Mouse (Mus musculus) activated CD4-positive, CD25-positive, alpha-beta regulatory T cell, adult 4 months (primary cell): Measurements from ENCODE around the gene Bbof1. TPM values are rescaled to one million over a fixed set of nuclear protein-coding genes. Genes with fewer than 3 reads are reported as not detected.

ENCODE experiments used
- ATAC-seq: one replicate; pipeline ENCODE4 v1.8.0; 2017
- polyA plus RNA-seq, 2 experiments: library from polyadenylated mRNA; unstranded; fragments of 100-300 nt; shearing (Covaris generic); gene quantifications; one replicate each; pipeline ENCODE4 v1.2.1; 2017

Bbof1 gene
- polyA plus RNA-seq, result under 1 TPM in 1 of 2 experiments, not detected in 1; 0.91 TPM

DNA sequence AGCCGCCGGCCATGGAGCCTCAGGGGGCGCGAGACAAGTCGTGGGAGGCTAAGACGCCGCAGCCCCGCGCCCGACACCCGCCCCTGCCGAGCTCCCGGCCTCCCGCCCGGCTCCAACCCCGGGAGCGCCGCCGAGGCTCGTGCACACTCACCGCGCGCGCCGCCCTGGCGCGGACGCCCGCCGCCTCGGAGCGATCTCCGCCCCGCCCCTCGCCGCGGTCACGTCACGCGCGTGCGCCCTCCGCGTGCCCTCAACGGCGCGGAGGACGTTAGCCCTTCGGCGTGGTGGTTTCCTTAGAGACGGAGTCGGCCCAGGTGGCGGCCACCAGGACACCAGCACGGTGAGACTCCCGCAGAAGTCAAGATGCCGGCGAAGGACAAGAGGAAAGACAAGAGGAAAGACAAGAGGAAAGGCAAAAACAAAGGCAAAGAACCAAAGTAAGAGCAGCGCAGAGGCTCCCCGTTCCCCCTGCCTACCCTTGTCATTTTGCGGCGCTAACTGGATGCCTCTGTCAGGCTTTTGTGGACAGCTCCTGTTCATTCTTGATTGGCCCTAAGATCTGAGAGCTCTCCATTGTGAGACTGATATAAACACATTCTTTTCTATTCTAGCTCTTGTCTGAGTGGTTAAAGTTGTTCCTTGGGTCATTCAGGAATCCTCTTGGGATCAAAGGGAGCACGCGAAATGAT, at the start of gene Bbof1, which contains the start of gene Entpd5:
TSS of gene Bbof1 (plus strand) at position 253 of the 689 bp plus-strand sequence.
TSS of gene Entpd5 (minus strand) at position 211 of the 689 bp plus-strand sequence.
- ATAC-seq, result peak; percentile 80

GRCm38 (mm10) chr12:84361555-84362489, 47.0 kb upstream of the Bbof1 start, which contains the start of the genes Coq6 and Fam161b:
Gene Coq6, plus strand, starts transcription at chr12:84361657.
Gene Fam161b, minus strand, starts transcription at chr12:84361833.
- peak; percentile 100 for ATAC-seq

GRCm38 (mm10) chr12:84362872-84363271, 46.0 kb upstream of the Bbof1 start:
- ATAC-seq, result no peak

DNA sequence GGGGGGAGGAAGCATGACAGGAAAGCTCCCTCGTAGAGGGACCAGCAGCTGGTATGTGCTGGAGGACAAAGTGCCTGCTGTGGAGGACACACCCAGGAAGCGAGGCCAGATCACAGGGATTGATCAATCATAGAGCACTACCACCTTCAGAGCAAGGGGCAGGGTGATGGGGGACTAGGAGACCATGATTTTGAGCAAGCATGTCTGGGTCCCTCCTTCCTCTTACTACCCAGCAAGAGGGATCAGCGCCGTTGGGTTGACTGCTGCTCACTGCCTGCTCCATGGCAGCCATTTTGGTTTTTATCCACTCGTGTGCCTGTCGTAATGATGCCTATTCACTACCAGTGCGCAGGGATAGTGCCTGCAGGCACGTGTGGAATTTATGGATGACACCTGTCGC, 44.6 kb upstream of the Bbof1 start:
- no peak for ATAC-seq

DNA sequence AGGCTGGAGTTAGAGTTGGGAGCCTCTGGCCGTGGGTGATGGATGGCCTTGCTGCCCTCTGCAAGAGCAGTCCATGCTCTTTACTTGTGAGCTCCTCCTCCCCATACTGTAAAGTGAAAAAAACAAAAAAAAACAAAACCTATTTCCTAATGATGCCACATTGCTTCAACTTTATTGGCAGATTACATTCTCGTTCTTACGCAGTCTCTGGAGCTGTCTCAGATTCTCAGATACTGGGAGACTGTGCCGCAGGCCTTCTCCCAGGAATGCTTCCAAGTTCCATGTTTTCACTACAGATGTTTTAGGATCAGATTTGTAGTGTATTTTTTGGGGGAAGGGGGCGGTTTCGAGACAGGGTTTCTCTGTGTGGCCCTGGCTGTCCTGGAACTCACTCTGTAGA, 43.7 kb upstream of the Bbof1 start:
- no peak for ATAC-seq

- ATAC-seq, result no peak
Measured at GRCm38 (mm10) chr12:84366971-84367370, 41.9 kb upstream of the Bbof1 start.

- no peak for ATAC-seq
Measured at GRCm38 (mm10) chr12:84371647-84372046, 37.2 kb upstream of the Bbof1 start.

DNA sequence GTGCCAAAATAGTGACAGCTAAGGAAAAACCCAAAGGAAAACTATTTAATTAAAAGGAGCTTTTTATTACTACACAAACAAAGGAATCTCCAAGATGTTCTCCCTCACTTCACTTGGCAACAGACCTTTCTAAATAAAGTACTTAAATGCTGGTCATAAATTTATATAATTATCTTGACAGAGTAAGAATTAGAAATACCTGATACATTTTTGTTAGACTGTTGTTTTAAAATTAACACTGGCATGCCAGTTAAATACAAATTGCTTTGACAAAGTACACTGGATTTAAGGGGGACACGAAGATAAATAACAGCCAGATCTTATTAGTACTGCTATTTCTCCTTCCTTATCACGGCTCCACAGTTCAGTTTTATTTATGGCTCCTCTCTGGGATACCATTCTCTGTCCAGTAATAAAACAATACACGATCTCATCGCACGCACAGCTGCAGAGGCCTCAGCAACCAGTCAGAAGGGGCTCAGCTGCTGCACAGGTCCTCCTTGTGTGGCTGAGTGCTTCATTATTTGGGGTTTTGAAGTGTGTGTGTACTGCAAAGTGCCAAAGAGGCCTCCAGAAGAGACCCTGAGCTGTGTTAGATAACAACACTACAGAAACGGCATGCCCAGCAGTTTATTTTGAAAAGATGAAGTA, 34.9 kb upstream of the Bbof1 start:
- no peak for ATAC-seq

DNA sequence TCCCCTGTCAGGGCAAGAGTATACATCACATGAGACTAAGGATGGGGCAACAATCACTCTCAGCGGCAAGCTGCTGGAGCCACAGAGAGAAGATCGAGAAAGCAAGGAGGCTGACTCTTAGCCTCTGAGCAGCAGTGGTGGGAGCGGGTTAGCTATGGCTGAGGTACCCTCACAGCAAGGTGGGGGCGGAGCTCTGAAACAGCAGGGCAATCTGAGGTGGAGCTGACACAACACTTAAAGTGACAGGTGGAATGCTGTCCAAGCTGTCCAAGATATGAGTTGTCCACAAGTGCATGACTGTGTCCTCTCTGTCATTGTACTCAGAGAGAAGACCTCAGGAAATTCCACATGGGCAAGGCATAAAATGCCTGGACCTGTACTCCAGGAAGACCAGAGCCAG, 26.5 kb upstream of the Bbof1 start:
- ATAC-seq, result no peak

- ATAC-seq, result no peak
Measured at GRCm38 (mm10) chr12:84384644-84385081, 24.2 kb upstream of the Bbof1 start.

GRCm38 (mm10) chr12:84385408-84385807, 23.5 kb upstream of the Bbof1 start:
- ATAC-seq, result no peak

GRCm38 (mm10) chr12:84388097-84388496, 20.8 kb upstream of the Bbof1 start:
- no peak for ATAC-seq

DNA sequence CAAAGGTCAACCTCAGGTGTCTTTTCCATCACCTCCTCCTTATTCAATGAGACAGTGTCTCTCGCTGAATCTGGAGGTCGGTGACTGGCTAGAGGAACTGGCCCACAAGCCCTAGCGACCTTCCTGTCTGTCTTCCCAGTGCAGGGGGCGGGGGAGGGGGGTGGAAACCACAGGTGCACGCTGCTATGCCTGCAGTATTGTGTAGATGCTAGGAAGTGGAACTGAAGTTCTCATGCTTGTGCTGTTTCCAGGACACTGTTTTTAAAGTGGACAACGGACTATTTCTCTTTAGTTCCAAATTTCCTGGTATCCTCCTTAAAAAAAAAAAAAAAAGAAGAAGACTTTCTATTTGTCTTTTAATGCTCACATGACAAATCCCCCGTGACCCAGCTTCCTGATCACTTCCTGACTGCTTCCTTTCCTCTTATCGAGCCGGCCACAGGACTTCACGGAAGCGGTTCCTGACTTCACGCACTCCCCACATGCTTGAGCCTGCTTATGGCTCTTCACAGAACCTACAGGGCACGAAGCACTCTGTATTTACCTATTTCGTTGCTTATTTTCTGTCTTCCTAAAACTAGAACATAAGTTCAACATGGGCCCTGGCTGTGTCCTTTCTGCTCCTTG, 20.0 kb upstream of the Bbof1 start:
- ATAC-seq, result peak; percentile 40

DNA sequence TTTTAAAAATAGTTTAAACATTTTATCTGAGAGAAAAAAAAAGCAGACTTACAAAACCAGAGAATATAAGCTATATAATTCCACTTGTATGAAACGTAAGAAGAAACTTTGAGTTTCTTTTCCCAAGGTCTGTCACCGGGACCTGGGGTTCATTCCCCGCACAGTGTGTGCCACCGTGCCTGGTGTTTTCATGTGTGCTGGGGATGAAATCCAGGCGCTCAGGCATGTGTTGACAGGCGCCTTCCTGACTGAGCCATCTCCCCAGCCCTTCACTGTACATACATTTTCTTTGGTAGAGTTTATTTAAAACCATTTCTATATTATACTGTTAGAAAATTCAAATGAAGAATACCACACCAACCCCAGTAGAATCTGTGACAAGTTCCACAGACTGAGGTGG, 18.5 kb upstream of the Bbof1 start:
- no peak for ATAC-seq

GRCm38 (mm10) chr12:84392681-84393080, 16.2 kb upstream of the Bbof1 start:
- no peak for ATAC-seq

- no peak for ATAC-seq
Measured at GRCm38 (mm10) chr12:84393847-84394246, 15.0 kb upstream of the Bbof1 start.

DNA sequence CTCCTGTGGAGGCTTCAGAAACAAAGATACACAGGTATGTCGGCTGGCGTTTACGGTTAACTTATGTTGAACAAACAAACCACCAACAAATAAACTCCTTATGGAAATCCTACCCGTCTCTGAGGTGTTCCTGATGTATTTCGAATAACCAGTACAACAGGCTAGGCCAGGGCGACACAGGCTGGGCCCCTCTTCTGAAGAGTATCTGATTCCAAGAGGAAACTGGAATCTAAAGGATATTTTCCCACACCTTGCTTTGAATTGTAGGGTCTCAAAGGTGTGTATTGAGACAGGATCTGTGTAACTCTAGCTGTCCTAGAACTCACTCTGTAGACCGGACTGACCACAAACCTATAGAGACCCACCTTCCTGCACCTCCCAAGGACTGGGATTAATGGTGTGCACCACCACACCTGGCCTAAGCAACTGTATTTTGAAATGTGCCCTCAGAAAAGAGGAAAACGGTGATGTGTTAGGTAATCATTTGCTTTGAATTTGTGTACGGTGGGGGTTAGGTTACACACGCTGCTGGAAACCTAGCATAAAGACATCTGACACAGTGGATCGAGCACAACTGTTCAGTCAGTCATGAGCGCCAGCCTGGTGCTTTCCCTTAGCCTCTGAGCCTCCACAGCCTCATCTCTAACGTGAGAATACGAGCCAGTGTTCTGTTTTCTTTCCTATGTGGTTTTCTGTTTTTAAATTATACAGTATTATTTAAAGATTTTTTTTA, 11.8 kb upstream of the Bbof1 start:
- ATAC-seq, result no peak

GRCm38 (mm10) chr12:84397685-84398084, 11.2 kb upstream of the Bbof1 start:
- ATAC-seq, result no peak

GRCm38 (mm10) chr12:84398629-84399028, 10.2 kb upstream of the Bbof1 start:
- ATAC-seq, result no peak

DNA sequence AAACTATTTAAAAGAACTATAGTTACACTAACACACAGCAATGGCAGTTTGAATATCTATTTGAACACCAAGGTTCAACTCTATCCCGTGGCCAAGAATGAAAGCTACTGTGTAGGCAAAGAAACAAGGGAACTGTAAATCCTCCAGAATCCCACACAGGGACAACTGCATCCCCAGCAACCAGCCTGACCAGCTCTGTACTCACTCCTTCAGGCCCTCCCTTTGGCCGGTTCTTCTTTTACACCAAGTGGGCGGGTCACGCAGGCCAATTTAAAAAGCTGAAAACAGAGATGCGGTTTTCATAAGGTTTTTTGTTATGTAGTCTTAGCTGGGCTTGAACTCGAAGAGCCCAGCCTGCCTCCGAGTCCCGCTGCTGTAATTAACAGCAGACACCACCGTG, 9.7 kb upstream of the Bbof1 start:
- no peak for ATAC-seq

DNA sequence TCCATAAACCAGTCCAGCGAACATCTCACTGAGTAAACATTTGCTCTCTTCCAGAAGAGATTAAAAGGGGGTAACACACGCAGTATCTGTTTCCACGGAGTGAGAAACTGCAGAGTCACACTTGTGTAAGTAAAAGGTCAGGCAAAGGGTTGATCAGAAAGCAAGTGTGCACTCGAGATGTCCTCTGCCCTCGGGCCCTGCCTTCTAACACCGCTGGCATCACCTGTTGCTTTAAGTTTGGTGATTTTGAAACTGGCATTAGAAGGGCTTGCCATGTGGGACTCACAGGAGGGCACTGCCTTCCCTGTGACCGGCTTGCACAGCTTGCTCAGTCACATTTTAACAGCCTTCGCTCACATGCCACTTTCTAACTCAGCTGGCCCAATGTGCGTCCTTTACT, 9.2 kb upstream of the Bbof1 start:
- ATAC-seq, result no peak

GRCm38 (mm10) chr12:84400068-84400467, 8.8 kb upstream of the Bbof1 start:
- ATAC-seq, result no peak
